Mouse (Mus musculus) adipocyte (in vitro differentiated cells): Measurements from ENCODE around the gene Gps1.
"Not testable (repeated sequence)": the region's sequence is repeated elsewhere in the genome, so short reads cannot be mapped to it uniquely, and the experiment has no call there.

Experiments used
- DNase-seq: peaks from one replicate; pipeline ENCODE4 v3.0.0-alpha.2; 2016; ENCODE audit warnings: low spot score

Gene Gps1

DNA sequence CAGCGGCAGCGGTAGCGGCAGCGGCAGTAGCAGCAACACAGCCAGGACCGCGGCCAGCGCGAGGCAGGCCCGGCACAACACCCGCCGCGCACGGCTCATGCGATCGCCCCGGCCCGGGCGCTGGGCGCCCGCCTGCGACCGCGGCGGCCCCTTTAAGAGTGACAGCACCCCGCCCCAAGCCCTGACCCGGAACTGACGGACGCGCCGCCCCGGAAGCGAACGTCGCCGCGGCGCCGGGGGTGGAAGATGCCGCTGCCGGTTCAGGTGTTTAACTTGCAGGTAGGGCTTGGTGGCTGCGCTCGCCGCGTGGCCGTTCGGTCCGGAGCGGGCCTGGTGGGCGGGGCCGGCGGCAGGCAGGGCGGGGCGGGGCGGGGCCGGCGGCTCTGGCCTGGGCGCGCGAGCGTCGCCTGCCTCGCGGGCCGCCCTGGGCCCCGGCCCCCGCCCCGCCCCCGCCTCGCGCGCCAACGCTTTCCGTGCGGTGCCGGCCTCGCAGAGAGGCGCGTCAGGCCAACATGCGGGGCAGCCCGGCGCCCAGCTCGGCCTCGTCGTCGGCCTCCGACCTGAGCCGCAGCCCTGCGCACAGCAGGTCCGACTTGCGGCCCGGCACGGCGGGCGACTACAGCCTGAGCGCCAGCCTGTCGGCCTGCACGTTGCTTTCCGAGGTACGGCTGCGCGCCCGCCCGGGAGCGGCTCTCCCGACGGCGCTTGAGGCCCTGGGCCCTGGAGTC is at the start of gene Gps1, which contains the start of gene Rfng:
Gps1 (plus strand) TSS at position 209 of the 728 bp plus-strand sequence.
Rfng (minus strand) TSS at position 144 of the 728 bp plus-strand sequence.
- DNase-seq, result peak; percentile 70

DNA sequence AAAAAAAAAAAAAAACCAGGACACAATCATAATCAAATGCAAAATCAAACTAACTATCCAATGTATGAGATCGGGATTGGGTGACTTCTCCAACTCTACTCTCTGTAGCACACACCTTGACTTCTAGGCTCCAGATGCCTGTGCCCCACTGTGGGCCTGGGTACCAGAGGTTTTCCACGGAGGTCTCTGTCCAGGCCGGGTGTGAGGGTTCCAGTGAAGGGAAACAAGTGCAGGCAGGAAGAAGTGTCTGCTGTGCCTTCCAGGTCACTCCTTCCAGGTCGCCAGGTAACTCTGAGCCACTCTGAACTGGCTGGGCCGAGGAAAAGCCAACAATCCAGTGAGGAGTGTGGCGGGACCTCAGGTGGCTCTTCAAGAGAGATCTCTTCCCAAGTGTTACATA is 47.6 kb upstream of the Gps1 start:
- DNase-seq, result no peak

DNA sequence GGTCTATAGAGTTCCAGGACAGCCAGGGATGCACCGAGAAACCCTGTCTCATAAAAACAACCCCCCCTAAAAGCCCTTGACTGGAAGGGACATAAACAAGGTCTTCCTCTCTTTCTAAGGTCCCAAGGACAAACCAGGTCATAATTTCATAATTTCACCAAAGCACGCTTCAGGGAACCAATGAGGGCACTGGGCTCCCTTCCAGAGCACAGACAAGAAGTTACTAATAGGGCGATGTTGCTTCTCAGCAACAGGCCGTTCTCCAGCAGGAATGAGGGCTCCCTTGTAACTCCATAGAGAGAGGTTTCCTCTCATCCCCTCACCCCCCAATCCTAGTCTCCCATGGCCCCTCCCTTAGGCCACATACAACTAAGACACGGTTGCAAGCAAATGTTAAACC is 43.1 kb upstream of the Gps1 start:
- DNase-seq, result no peak

DNA sequence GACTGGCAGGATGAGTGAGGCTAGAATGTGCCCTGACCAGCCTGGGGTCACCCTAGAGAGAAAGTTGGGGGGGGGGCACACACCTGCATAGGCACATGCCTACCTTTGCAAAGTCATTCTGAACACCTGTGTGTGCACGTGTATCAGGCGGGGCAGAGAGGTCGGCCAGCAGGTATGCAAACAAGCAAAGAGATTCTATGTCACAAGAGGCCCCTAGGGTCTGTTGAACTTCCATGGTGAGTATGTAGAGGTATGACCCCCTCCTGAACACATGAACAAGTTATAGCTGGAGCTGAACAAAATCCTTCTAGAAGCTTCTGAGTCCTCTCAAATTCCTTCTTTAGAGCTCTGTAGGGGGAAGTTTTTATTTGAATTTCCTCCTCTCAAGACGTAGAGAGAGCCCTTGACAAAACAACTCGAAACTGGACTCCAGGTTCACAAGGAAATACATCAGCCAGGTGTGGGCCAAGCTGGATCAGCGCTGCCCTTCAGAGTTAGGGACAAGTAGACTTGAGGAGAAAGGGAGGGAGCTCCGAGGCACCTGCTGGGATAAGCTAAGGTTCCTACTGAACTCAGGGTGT is 39.9 kb upstream of the Gps1 start:
- DNase-seq, result no peak

DNA sequence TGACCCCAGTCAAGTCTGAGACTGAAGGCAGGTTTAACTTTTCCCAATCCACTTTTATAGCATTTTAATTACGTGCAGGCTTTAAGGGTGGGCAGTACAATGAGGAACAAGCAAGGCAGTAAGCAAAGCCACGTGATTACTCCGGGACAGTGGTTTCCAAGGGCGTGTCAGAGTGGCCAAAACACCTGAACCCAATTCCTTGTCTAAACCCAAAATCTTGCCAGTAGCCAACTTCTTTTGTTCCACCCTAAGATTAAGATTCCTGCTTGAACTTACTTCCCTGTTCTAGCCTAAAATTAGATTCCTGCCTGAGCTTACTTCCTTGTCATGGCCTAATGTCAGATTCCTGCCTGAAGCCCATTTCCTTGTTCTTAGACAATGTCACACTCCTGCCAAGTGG is 36.1 kb upstream of the Gps1 start:
- no peak for DNase-seq

DNA sequence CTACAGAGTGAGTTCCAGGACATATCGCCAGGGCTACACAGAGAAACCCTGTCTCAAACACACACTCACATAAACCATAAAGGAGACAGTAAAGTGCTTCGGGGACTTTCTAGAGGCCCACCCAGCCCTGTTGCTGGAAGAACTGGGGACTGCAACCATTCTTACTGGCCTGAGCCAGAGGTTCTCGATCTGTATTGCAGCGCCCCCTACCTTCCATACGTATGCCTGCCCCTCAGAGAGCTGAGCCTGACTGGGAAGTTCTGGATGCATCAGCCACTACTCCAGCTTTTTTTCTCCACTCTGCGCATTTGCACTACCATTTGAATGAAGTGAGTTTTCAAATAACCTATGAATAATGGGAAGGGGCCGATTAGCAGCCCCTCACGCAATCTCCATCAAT is 34.6 kb upstream of the Gps1 start:
- no peak for DNase-seq

DNA sequence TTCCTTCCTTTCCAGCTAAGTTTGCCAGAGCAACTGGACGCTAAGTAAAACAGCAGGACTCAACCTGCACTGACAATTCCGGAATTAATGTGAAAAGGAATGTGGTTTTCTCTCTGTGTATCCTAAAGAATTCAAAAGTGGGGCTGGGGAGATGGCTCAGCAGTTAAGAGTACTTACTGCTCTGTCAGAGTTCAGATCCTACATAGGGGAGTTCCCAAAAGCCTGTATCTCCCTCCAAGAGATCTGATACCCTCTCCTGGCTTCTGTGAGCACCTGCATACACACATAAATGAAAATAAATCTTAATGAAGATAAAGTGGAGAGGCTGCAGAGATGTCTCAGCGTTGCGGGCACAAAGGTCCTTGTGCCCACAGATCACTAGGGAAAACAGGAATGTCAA is 32.5 kb upstream of the Gps1 start:
- no peak for DNase-seq

DNA sequence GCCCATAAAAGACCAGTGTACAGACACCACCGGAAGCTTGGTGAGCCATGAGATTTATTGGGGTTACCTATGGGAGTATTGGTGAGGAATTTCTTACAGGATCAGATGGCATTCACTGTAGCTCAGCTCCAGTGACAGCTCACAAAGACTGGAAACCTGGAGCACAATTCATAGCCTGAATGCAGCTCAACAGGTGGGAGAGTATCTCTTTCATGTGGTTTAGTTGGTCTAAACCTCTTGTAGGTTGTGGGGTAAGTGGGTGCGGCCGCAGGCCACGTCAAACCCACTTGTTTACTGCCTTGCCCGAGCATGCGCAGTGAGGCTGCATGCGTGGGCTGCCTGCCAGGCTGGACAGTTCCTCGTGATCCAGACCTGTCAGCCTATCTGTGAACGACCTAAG is 23.8 kb upstream of the Gps1 start:
- no peak for DNase-seq

DNA sequence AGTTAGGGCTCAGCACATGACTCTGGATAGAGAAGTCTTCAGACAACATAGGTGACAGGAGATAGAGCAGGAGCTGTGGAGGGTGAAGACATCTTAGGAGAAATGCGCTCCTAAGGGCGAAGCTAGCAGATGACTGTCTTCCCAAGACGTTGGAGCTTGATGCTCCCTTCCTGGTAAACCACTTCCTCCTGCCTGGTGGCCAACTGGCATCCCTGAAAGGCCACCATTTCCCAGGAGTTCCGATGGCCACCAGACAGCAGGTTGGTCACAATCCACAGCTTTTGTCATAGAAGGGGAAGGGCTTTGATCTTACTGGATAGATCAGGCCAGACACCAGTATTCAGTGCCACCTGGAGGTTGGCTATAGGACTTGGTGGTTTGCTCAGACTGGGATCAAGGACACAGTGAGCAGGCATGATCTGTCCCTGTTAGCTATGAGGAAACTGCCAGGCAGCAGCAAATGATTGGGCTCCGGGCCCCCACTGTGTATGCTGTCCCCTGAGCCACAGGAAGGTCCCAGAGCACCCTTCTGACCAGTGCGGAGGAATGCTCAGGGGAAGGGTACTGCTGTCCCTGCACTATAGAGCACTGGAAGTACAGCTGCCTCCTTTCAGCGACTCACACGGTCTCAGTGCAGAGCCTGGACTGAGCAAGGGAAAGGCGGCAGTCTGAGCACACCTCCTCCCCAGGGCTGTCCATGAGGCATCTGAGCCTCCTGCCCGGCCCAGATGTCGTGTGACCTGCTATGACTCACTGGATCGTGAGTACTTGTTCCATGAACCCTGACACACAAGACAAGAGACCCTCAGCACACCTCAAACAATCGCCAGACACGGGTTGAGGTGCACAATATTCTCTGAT is 22.0 kb upstream of the Gps1 start:
- no peak for DNase-seq

DNA sequence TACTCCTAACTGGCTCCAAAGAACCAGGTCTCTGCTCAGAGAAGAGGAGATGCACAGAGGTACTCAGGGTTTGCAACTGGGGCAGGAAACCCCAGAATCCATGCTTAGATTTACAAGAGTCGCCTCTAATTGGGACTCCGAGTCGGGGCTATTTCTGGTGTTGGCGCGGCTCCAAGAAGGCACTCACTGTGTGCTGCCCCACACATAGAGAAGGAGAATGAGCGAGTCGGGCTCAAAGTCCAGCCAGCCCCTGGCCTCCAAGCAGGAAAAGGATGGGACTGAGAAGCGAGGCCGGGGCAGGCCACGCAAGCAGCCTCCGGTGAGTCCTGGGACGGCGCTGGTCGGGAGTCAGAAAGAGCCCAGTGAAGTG is 21.4 kb upstream of the Gps1 start, which contains the start of gene Hmga1b:
Hmga1b (plus strand) TSS at position 123 of the 370 bp plus-strand sequence.
- not testable (repeated sequence) for DNase-seq

DNA sequence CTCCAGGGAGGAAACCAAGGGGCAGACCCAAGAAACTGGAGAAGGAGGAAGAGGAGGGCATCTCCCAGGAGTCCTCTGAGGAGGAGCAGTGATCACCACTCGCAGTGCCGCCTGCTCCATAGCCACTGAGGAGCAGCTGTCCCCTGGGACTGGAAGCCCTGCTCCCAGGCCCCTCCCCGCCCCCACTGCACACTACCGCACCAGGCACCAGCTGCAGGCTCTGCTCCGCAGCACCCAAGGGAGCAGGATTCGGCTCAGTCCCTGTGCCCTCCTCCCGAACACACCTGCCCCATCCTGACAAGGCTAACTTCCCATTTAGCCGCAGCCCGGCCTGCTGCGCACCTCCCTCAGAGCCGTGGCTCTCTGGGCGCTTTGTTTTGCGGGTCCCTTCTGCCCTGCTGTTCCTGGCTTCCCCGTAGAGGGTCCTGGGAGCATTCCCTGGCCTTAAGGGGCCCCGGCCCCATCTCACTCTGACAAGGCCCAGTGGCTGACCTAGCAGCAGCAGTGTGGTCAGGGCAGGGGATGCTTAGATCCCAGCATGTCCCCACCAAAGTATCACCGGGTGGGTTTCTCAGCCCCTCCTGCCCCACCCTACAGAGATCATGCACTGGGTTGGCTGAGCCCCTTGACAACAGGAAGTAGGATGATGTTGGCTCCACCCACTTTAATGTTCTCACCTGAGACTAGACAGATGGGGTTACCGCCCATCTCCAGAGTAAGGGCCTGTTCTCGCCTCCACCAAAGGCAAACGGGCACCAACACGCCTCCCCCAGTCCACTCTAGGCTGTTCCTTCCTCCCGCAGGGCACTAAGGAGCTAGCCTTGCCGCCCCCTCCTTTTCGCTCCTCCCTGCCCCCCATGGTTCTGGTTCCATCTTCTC is 20.7 kb upstream of the Gps1 start:
- not testable (repeated sequence) for DNase-seq

DNA sequence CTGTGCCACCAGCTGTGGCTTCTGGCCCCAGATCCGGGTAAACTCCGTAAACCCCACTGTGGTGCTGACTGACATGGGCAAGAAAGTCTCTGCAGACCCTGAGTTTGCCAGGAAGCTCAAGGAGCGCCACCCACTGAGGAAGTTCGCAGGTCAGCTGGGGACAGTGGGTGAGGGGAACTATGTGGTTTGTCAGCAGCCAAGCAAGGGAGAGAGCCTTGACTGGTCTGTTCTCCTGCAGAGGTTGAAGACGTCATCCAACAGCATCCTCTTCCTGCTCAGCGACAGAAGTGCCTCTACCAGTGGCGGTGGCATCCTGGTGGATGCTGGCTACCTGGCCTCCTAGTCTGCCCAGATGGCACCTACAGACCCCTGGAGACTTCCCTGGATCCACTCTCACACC is 17.0 kb upstream of the Gps1 start:
- not testable (repeated sequence) for DNase-seq

DNA sequence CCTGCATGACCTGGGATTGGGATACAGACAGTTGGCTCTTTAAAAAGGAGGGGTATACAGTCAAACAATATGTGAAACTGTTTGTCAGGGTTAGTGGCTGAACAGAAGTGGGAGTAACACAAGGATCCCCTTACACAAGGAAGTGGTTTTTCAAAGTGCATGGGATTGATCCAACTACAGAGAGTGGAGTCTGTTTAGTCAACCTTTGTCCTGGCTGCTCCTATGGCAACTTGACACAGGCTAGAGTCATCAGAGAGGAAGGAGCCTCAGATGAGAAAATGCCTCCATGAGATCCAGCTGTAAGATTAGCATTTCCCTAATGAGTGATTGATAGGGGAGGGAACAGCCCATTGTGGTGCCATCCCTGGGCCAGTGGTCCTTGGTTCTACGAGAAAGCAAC is 15.9 kb upstream of the Gps1 start:
- peak; percentile 72 for DNase-seq

DNA sequence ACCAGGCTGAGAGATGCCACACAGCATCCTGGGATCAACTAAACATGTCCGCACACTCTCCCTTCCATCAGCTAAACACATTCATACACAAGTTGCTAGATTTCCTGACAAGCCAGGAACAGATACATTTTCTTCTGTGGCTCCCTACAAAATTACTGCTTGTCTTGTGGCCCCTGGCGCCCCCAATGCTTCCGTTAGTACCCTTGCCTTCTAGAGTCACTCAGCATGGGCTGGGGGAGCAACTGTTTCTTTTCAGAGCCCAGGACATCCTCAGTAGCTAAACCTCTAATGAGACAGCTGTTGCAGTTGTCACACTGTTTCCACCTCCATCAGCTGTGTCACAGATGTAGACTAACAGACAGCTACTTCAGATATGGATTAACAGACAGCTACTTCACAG is 11.3 kb upstream of the Gps1 start:
- no peak for DNase-seq

DNA sequence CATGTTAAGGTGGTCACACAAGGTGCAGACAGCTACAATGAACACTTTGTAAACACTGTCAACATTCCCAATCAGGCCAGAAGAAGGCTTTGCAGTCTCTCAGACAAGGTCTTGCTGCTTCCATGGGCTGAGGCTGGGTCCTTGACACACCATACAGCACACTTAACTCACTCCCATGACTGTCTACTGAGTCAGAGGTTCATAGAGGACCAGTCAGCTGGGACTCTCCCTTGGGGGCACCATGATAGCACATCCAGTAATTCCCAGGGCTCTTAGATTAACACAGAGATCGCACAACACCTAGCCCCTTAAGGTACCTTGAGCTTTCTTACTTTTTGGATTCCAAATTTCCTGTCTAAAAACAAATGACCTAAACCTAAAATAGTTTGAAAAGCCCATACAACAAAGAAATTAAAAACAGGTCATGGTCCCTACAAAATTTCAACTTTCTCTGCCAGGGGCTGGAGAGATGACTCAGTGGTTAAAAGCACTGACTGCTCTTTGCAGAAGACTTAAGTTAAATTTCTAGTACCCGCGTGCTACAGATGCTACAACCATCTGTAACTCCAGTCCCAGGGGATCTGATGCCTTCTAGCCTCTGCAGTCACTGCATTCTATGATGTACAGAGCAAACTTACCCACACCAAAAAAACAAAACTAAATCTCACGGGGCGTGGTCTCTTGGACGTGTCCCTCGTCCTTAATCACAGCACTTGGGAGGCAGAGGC is 10.4 kb upstream of the Gps1 start:
- DNase-seq, result no peak

DNA sequence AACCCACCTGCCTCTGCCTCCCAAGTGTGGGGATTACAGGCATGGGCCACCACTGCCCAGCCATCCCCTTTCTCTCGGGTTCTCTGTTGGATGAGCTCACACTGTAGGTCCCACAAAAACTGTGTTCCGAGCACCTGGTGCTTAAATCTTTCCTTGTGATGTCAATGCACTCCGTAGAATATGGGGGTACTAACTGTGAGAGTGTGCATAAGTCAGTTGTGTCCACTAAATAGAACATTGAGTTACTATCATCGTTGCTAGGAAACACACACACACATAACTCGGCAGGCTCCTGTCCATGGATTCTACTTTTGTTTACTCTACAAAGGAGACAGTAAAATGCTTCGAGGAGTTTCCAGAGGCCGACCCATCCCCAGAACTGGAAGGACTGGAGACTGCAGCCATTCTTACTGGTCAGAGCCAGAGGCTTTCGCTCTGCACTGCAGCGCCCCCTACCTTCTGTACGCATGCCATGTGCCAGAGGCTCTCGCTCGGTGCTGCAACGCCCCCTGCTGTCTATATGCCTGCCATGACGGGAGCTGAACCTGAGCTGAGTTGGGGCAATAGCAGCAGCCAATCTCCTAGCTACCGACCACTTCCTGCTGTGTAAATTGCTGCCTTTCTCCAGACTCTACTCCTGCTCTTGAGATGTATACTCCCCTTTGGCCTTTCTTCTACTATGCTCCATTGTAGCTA is 8.2 kb upstream of the Gps1 start:
- peak; percentile 98 for DNase-seq

DNA sequence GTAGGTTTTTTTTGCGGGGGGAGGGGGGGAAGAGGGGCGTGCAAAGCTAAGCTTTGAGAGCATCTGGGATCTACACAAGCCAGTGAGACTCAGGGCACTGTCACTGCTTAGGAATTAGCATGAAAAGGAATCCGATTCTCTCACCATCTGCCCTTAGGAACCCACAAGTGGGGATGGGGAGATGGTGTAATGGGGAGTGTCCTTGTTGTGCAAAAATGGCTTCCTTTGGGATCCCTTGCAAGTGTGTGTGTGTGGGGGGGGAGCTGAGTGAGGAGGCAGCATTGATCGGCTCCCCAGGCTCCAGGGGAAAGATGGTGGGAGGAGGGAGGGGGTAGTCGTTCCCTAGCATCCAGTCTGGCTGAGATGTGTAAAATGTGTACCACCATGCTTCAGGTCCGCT is 6.9 kb upstream of the Gps1 start:
- DNase-seq, result no peak

DNA sequence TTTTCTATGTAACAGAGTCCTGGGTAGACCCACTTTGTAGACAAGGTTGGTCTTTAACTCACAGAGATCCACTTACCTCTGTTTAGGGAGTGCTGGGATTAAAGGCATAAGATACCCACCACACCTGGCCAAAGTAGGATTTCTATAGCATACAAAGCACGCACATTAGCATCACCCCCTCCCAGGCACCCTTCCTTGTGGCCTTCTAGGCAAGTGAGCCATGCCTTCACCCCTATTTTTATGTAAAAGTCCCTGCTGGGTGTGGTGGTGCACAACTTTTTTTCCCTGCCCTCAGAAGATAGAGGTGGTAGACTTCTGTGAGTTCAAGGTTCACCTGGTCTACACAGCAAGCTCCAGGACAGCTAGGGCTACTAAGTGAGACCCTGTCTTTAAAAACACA is 4.2 kb upstream of the Gps1 start:
- no peak for DNase-seq

DNA sequence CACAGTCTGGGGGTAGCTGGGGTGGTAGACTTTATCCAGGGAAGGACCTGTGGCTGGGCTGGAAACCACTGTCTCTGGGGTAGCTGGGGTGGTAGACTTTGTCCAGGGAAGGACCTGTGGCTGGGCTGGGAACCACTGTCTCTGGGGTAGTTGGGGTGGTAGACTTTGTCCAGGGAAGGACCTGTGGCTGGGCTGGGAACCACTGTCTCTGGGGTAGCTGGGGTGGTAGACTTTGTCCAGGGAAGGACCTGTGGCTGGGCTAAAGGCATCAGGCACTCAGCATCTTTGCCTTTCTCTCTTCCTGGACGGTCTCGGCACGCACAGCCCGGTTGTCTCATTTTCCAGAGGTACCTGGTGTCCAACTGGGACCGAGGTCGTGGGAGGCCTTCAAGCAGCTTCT is 2.7 kb upstream of the Gps1 start:
- not testable (repeated sequence) for DNase-seq

DNA sequence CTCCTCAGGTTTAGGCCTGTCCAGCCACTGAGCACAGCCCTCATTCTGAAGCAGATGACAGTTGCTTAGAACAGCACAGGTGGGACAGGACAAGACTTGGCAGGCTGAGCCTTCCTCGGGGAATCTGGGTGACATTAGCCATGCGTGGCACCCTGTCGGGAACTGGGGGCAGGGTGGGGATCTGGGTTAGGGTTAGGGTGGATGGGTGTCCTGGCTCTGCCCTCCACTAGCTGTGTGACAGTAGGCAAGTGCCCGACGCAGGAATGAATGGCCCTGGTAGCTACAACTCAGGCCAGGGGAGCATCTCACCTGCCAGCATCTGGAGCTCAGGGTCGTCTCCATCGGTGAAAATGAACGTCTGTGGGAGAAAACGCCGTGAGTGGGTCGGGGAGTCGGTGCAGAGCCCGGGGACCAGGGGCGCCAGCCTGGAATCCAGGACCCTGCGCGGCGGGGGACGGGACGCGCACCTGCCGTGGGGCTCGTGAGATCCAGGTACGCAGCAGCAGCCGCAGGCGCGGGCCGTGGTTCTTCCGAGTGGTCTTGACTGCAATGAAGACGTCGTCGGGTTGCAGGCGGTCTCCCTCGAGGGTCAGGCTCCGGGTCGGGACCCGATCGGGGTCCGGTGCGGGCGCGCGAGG is 527 bp upstream of the Gps1 start:
- no peak for DNase-seq
